Mouse (Mus musculus) urinary bladder, postnatal 25 days (tissue): Measurements from ENCODE around the gene Nckap5.

Source experiments
- DNase-seq: peaks from one replicate; pipeline ENCODE4 v3.0.0; 2022; ENCODE audit warnings: low spot score

The Nckap5 gene

DNA sequence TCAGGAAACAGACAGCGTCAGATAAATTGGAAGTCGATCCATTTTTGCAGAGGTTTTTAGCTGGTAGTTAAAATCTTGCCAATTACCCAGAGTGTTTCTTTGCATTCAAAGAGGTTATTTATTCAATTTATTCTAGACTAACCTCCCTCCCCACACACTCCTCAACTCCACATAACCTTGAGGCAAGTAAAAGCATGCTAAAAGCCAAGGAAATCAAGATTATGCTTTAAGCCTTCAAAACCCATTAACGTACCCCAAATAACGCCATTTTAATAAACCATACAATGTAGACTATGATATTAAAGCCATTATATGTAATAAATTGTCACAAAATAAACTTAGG is 129.7 kb downstream of the Nckap5 start:
- DNase-seq: no peak

- no peak for DNase-seq
Measured at GRCm38 (mm10) chr1:126700063-126700977, 130.3 kb downstream of the Nckap5 start.

- DNase-seq: no peak
Measured at GRCm38 (mm10) chr1:126693585-126693984, 137.0 kb downstream of the Nckap5 start.

DNA sequence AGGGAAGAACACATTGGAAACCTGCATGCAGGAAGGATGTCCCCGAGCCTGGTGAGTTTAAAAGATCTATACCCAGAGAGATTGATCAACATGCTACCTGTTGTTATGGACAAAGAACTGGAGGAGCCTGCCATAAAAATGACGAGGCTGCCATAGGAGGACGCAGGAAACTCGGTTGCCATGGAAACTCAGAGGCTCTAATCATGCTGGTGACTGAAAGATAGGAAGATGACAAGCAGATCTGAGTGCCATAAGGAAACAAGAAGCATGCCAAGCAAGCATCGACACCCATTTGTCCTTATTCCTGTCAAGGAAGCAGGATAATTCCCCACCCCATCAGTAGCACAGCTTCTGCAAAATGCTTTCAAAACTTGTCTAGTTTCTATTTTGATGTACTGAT is 142.0 kb downstream of the Nckap5 start:
- no peak for DNase-seq

DNA sequence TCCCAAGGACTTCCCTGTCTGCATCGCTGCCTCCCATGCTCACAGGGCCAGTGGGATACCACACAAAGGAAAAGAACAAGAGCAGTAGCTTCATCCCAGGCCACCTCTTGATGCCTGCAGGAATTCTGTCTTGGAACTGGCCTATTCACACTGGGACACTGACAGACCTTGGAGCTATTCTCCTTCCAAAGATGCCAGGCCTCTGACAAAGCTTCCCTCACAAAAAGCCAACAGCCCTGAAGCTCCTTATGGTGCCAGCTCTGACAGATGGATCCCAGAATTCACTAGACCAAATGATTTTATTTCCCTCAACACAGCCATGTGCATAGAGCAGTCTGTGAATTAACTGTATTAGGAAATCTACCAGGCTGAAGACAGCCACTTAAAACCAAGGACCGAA is 143.9 kb downstream of the Nckap5 start:
- DNase-seq: no peak

- DNase-seq: no peak
Measured at GRCm38 (mm10) chr1:126683621-126684445, 146.8 kb downstream of the Nckap5 start.

DNA sequence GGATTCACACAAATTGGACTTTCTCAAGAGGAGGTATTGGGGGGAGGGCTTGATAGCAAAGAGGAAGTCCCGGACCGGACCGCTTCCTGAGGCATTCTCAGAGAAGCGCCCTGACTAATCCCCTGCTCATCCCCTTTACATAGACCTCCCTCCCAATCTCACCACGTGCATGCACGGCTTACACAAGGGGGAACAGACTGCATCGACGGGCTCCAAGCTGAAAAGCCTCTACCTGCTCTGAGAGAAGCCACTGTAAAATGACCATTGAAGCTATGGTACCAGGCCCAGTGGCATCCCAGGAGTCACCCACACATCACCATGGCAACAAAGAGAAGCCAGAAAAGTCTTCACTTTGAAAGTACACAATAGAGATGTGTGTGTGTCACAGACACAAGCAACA is 148.8 kb downstream of the Nckap5 start:
- DNase-seq: no peak

GRCm38 (mm10) chr1:126679348-126679747 is 151.3 kb downstream of the Nckap5 start:
- no peak for DNase-seq

GRCm38 (mm10) chr1:126677280-126677679 is 153.3 kb downstream of the Nckap5 start:
- DNase-seq: no peak

- no peak for DNase-seq
Measured at GRCm38 (mm10) chr1:126676769-126677168, 153.8 kb downstream of the Nckap5 start.

- no peak for DNase-seq
Measured at GRCm38 (mm10) chr1:126675142-126675541, 155.5 kb downstream of the Nckap5 start.

- no peak for DNase-seq
Measured at GRCm38 (mm10) chr1:126673238-126673637, 157.4 kb downstream of the Nckap5 start.

DNA sequence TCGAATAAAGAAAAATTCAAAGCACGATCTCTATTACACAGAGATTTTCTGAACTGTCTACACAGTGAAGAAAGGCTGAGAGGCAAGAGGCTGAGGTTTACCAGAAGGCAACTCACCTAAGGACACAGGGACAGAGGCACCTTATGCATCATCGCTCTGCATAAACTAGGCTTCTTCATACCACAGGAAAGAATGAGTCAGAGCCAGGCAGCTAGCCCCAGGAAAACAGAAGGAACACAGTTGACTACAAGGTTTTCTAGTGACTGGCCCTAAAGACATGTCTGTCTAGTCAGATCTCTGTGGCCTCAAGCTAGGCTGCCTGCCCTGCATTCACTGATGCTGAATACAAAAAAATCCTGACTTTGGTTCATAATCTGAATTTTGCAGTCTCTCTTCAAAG is 160.1 kb downstream of the Nckap5 start:
- DNase-seq: no peak

- no peak for DNase-seq
Measured at GRCm38 (mm10) chr1:126660098-126660999, 170.2 kb downstream of the Nckap5 start.

GRCm38 (mm10) chr1:126658731-126659130 is 171.9 kb downstream of the Nckap5 start:
- no peak for DNase-seq

DNA sequence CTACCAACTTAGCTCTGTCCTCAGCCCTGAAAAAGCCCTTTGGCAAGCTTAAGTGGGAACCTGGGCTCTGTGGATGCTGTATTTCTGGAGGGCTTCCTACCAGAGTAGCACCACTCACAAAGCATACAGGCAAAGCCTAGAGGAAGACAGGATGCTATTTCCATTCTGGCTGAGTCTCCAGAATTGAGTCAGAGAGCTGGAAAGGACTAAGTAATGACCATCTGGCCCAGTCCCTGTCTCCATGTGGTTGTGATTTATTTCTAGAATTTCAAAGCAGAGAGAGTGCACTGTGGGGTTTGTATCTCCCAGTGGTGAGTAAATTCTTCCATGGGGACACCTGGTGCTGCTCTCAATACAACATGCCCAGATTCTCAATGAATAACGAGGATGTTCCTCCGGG is 174.4 kb downstream of the Nckap5 start:
- DNase-seq: no peak

DNA sequence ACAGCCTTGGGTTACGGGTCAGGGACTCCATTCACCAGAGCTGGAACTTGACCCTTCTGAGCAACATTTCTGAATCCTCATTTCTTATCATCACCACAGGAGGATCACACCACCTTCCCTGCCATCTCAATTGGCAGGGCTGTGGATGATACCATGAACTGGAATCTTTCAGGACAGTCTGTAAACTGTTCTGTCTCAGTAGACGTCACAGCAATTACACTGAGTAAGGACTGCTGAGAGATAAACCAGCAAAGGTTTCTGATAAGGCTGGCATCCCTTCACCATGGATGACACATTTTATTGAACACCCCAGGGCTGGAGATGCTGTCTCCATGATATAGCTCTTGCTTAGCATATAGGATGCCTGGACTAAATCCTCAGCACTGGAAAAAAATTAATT is 178.5 kb downstream of the Nckap5 start:
- DNase-seq: no peak

GRCm38 (mm10) chr1:126650806-126651205 is 179.8 kb downstream of the Nckap5 start:
- DNase-seq: no peak

- no peak for DNase-seq
Measured at GRCm38 (mm10) chr1:126642751-126643150, 187.8 kb downstream of the Nckap5 start.

- DNase-seq: no peak
Measured at GRCm38 (mm10) chr1:126639463-126639862, 191.1 kb downstream of the Nckap5 start.

GRCm38 (mm10) chr1:126637515-126637914 is 193.1 kb downstream of the Nckap5 start:
- no peak for DNase-seq

DNA sequence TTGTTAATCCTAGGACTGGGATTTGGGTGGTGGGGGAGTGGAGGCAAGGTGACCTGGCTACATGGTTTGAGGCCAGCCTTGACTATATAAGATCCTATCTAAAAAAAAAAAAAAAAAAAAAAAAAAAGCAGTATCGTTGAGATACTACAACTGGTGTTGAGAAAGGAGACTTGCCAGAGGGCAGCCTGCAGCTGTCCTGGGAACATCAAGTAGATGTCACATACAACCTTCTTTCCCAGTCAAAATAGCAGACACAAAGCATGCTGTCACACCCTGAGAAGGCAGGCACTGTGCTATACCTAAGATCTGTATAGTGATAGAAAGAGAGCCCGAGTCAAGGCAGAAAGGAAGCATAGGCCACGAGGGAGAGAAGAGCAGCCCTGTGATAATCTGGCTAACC is 204.4 kb downstream of the Nckap5 start:
- DNase-seq: no peak
